Mouse (Mus musculus) heart, postnatal 0 days (tissue): ENCODE measurements around the gene BC107364.

ENCODE experiments used
- CTCF ChIP-seq: IDR thresholded peaks from 2 replicates; pipeline ENCODE4 v1.5.1; 2016; ENCODE audit warnings: antibody characterized with exemption, control low read depth, low read depth
- EP300 ChIP-seq: IDR thresholded peaks from 2 replicates; pipeline ENCODE4 v1.6.1; 2016; ENCODE audit warnings: antibody characterized with exemption, low read depth

GRCm38 (mm10) chr3:96414951-96415327 is 37.2 kb downstream of the BC107364 start:
- no peak for TF ChIP-seq EP300
- TF ChIP-seq CTCF = no peak
